Mouse (Mus musculus): ENCODE measurements at regions not wholly inside any gene's neighbourhood (a gene's known extent, or its start where the extent isn't known, plus 50 kb on each side); places are given as distances from the start of the nearest gene placed in this dataset.

DNA sequence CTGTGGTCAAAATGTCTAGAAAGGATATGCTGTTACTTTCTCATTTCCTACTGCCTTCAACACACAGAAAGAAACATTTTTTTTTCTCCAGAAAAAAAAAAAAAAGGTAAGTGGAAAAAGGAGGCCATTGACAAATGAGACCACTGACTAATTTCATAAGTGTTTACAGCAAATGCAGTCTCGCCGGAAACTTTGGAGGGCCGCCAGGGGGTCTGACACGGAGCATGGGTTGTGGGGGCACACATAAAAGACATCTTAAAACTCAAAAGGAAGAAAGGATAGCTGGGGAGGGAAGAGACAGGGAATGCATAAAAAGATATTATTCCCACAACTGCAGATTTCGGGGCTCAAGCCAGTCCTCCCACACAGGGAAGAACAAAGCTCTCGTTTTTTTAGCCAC lies 109.3 kb downstream of the Tex36 start:
- H3K27ac ChIP-seq: peak overlapping the region; percentile 75
- no peak overlapping the region for H3K4me3 ChIP-seq
- no peak for ATAC-seq (ENCODE audit: insufficient number of reproducible peaks, insufficient read depth, low FRiP score, low TSS enrichment, low read depth)
- H3K4me2 ChIP-seq: no peak overlapping the region
- H3K36me3 ChIP-seq: no peaks in the 10 kb centered on the region
- peaks cover 17% of the 10 kb centered on the region; the same call in 1 of the 2 replicates for H3K27me3 ChIP-seq
- no peak overlapping the region for H3K9ac ChIP-seq
- no peaks in the 10 kb centered on the region for H3K9me3 ChIP-seq
- WGBS: 25% methylated on average over 6 of the region's 6 CpGs
- peaks cover 68% of the 10 kb centered on the region for H3K4me1 ChIP-seq

DNA sequence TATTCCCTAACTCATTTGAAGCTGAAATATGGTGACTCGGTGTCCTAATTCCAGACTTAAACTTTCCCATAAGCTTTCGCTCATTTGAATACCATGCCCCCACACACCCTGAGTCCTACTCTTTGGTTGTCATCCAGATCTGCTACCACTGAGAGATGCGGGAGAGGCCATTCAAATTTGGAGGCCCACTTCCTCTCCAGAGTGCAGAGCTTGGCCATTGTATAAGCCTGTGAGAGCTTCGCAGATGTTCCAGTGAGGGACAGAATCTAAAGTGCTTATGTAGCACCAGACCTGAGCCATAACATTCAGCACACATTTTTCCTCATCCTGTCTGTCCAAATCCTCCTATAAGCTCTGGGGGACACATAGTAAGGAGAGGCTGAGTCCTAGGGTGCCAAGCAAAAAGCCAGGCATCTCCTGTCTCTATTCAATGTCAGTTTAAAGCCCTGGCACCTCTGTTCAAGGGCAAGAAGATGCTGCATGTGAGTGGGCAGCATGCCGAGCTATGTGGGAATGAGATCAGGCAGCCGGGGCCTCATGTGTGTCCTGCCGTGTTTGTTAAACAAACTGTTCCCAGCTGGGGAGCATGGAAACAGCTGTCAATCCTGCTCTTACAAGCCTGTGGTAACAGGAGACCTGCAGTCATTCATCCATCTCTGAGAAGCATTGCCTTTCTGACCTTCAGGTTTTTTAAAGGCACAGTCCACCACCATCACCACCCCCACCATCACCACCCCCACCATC lies 113.9 kb downstream of the Tex36 start:
- Histone ChIP-seq H3K9ac (no peak overlapping the region), H3K9me3 (no peaks in the 10 kb centered on the region), H3K27ac (peak overlapping the region; percentile 35; the same call in 1 of the 2 replicates), H3K4me2 (no peak overlapping the region), H3K27me3 (peaks cover 17% of the 10 kb centered on the region; the same call in 1 of the 2 replicates), H3K36me3 (no peaks in the 10 kb centered on the region), H3K4me1 (peaks cover 42% of the 10 kb centered on the region), H3K4me3 (no peak overlapping the region)
- no peak for ATAC-seq (ENCODE audit: insufficient number of reproducible peaks, insufficient read depth, low FRiP score, low TSS enrichment, low read depth)
- 42% methylated on average over 7 of the region's 7 CpGs for WGBS

DNA sequence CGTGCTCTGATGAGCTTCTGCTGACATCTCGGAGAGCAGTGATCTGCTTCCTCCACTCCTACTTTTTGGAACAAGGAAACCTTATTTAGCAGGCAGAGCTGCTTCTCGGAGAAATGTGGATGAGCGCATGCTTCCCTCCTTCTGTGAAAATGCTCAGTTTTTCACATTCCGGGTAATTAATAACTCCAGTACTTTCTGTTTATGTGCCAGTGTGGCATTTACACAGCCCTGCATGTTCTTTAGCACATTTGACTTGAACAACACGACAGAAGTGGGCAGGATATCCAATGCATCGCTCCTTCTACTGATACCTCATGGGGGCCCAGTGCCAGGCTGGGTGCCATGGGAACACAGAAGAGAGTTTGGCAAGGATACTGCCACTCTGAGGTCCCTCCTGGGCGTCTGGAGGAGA lies 117.5 kb downstream of the Tex36 start:
- Histone ChIP-seq H3K27ac (no peak overlapping the region), H3K36me3 (no peaks in the 10 kb centered on the region), H3K27me3 (peaks cover 4% of the 10 kb centered on the region; the same call in 1 of the 2 replicates), H3K9ac (no peak overlapping the region), H3K4me2 (no peak overlapping the region), H3K4me3 (no peak overlapping the region), H3K9me3 (no peaks in the 10 kb centered on the region), H3K4me1 (peaks cover 31% of the 10 kb centered on the region)
- ATAC-seq (ENCODE audit: insufficient number of reproducible peaks, insufficient read depth, low FRiP score, low TSS enrichment, low read depth): no peak
- 77% methylated on average over 8 of the region's 8 CpGs for WGBS

DNA sequence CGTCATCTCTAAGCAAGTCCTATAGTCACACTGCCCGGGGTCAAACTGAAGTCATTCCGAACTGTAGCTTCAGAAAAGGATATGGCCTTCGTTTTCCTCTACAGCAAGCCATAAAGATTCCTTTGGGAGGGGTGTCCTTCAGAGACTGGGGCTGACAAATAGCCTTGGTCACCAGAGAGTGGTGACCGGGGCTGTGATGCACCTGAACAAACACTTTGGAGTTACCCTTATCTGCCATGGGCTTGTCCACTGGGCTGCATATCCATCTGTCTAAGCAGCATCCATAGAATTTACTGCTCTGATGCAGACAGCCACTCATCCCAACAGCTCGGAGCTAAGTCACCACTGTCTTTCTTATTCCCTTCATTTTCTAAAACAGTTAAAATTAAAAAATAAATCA lies 120.4 kb downstream of the Tex36 start:
- Histone ChIP-seq H3K36me3 (no peaks in the 10 kb centered on the region), H3K27ac (no peak overlapping the region), H3K4me3 (no peak overlapping the region), H3K9me3 (0 out of 2 replicates have a peak, but pooled peaks cover 3% of the 10 kb centered on the region), H3K4me1 (peaks cover 22% of the 10 kb centered on the region), H3K27me3 (peaks cover 4% of the 10 kb centered on the region; the same call in 1 of the 2 replicates), H3K4me2 (no peak overlapping the region), H3K9ac (no peak overlapping the region)
- ATAC-seq (ENCODE audit: insufficient number of reproducible peaks, insufficient read depth, low FRiP score, low TSS enrichment, low read depth): no peak
- 73% methylated on average over 6 of the region's 6 CpGs for WGBS

DNA sequence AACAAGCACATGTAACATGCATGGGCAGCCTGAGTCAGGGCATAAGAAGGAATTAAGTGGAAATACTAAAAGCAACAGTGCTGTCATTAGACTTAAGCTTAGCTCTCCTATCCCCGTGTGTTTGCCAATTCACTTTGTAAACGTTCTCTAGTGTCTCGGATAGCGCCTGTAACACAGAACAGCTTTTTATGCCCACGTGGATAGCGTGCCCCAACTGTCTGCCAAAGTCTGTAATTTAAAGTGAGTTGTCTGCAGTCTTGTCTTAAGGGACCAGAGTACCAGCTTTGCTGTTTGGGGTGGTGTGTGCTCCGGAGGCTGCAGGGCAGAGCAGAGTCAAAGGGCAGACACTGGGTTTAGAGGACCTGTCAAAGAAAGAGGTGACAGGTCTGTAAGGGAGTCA lies 122.3 kb downstream of the Tex36 start:
- Histone ChIP-seq H3K9me3 (0 out of 2 replicates have a peak, but pooled peaks cover 3% of the 10 kb centered on the region), H3K27ac (no peak overlapping the region), H3K9ac (0 out of 2 replicates have a peak overlapping the region, but pooled peaks have one; percentile 0), H3K4me2 (no peak overlapping the region), H3K36me3 (no peaks in the 10 kb centered on the region), H3K27me3 (peaks cover 4% of the 10 kb centered on the region; the same call in 1 of the 2 replicates), H3K4me3 (no peak overlapping the region), H3K4me1 (peaks cover 22% of the 10 kb centered on the region)
- ATAC-seq (ENCODE audit: insufficient number of reproducible peaks, insufficient read depth, low FRiP score, low TSS enrichment, low read depth): no peak
- WGBS: 26% methylated on average over 7 of the region's 7 CpGs

DNA sequence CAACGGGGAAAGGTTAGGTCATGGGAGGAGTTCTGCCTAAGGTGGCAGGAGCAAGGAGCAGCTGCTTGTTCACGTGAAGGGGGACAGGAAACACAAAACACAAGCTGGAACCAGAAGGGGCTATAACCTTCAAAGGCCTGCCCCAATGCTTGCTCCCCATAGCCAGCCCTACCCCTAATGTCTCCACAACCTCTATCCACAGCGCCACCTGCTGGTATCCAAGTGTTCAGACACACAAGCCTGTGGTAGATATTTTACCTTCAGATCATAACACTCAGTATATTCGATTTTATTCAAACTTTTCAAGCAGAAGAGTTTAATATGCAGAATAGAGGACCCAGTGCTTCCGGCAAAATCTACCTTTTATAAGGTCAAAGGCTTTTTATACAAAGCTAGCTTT lies 124.0 kb downstream of the Tex36 start:
- WGBS: 78% methylated on average over 5 of the region's 5 CpGs

DNA sequence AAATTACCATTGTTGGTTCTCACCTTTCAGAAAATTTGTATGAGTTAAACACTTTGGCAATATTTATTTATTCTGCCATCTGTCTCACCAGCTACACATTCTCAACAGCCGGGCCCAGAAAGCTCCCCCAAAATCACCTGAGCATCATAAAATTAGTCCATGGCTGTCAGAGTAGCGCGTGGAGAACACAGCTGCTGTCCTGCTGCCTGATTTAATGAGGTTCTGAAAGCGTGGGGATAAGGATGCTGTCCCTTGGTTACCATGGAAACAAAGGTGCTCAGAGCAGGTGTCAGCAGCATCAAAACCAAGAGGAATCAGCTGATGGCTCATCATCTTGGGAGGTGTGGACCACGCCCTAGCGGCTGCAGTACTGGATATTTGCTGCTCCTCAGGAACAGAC lies 124.7 kb downstream of the Tex36 start:
- H3K36me3 ChIP-seq: no peaks in the 10 kb centered on the region
- no peak overlapping the region for H3K4me3 ChIP-seq
- ATAC-seq (ENCODE audit: insufficient number of reproducible peaks, insufficient read depth, low FRiP score, low TSS enrichment, low read depth): no peak
- no peak overlapping the region for H3K9ac ChIP-seq
- WGBS: 92% methylated on average over 6 of the region's 6 CpGs
- no peaks in the 10 kb centered on the region for H3K27me3 ChIP-seq
- peaks cover 12% of the 10 kb centered on the region for H3K4me1 ChIP-seq
- H3K4me2 ChIP-seq: no peak overlapping the region
- H3K27ac ChIP-seq: no peak overlapping the region
- H3K9me3 ChIP-seq: 0 out of 2 replicates have a peak, but pooled peaks cover 3% of the 10 kb centered on the region

More for the DNA sequence above, 124.0 kb downstream of the Tex36 start:
- no peak for ATAC-seq (ENCODE audit: insufficient number of reproducible peaks, insufficient read depth, low FRiP score, low TSS enrichment, low read depth)
- H3K27ac ChIP-seq: no peak overlapping the region
- H3K9me3 ChIP-seq: 0 out of 2 replicates have a peak, but pooled peaks cover 3% of the 10 kb centered on the region
- peaks cover 4% of the 10 kb centered on the region; the same call in 1 of the 2 replicates for H3K27me3 ChIP-seq
- H3K36me3 ChIP-seq: no peaks in the 10 kb centered on the region
- H3K9ac ChIP-seq: no peak overlapping the region
- H3K4me2 ChIP-seq: no peak overlapping the region
- no peak overlapping the region for H3K4me3 ChIP-seq
- peaks cover 16% of the 10 kb centered on the region for H3K4me1 ChIP-seq

DNA sequence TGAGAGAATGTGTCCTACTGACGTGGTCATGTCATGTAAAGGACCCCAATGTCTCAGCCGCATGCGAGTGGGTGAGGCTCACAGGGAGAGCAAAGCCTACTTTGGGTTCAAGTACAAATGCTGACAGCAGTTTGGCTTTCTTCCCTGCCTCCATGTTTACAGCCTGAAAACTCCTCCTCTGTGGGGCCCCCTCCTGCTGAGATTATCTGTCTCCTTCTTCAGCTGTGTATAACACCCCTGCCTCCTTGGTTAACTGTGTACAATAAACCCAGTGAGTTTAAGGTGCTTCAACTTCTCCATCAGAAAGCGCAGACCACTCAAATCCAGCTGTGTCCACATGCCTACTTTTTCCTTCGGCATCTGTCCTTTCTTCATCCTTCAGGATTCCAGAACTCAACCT lies 130.3 kb downstream of the Tex36 start:
- Histone ChIP-seq H3K36me3 (no peaks in the 10 kb centered on the region), H3K4me1 (peaks cover 22% of the 10 kb centered on the region), H3K9me3 (no peaks in the 10 kb centered on the region), H3K27ac (no peak overlapping the region), H3K4me2 (no peak overlapping the region), H3K4me3 (no peak overlapping the region), H3K27me3 (no peaks in the 10 kb centered on the region), H3K9ac (no peak overlapping the region)
- ATAC-seq (ENCODE audit: insufficient number of reproducible peaks, insufficient read depth, low FRiP score, low TSS enrichment, low read depth): no peak
- 80% methylated on average over 5 of the region's 5 CpGs for WGBS

DNA sequence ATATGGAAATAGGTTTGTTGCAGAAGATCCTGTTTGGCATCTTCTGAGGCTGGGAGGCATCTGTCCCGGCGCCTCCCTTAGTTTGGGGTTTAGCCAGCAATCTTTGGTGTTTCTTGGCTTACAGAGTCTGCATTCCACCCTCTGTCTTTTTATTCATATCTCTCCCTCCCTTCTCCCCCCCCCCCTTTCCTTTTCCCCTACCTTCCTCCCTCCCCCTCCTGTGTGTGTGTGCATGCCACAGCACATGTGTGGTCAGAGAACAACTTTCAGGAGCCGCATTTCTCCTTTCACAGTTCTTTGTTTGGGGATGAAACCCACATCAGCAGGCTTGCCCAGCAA lies 131.4 kb downstream of the Tex36 start:
- no peak for ATAC-seq (ENCODE audit: insufficient number of reproducible peaks, insufficient read depth, low FRiP score, low TSS enrichment, low read depth)
- no peaks in the 10 kb centered on the region for H3K27me3 ChIP-seq
- no peak overlapping the region for H3K4me2 ChIP-seq
- peak overlapping the region; percentile 22; the same call in 1 of the 2 replicates for H3K27ac ChIP-seq
- no peaks in the 10 kb centered on the region for H3K9me3 ChIP-seq
- H3K36me3 ChIP-seq: no peaks in the 10 kb centered on the region
- H3K9ac ChIP-seq: no peak overlapping the region
- H3K4me1 ChIP-seq: peaks cover 22% of the 10 kb centered on the region
- WGBS: 56% methylated on average over 3 of the region's 3 CpGs
- H3K4me3 ChIP-seq: no peak overlapping the region

DNA sequence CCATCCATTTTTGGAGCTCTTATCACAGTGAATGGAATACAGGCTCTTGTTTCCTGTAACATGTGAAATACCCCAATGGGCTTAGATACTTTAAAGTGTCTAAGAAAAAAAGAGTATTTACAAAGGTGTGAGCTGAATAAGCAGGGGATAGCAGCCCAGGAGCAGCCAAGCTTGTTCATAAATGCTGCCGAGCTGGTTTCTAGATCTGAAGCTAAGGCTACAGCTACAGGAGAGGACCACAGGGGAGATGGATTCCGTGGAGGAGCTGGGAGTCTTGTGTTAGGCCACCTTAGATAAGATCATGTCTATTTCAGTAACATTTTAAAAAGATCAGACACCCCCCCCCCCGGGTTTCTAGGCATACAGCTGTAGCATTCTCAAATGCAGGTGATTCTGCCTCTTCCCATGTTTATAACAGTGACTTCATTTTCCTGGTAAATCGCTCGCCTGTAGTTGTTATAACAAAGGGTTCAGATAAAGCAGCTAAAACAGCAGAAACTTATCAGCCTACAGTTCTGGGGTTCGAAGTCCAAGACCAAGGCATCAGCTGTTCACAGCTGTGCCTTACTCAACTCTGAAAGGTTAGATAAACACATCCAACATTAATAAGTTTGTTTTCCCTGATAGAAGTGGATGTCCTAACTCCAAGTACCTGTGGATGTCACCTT lies 131.9 kb downstream of the Tex36 start:
- peaks cover 22% of the 10 kb centered on the region for H3K4me1 ChIP-seq
- no peaks in the 10 kb centered on the region for H3K36me3 ChIP-seq
- no peak overlapping the region for H3K4me2 ChIP-seq
- 67% methylated on average over 6 of the region's 6 CpGs for WGBS
- ATAC-seq (ENCODE audit: insufficient number of reproducible peaks, insufficient read depth, low FRiP score, low TSS enrichment, low read depth): no peak
- H3K27ac ChIP-seq: 0 out of 2 replicates have a peak overlapping the region, but pooled peaks have one; percentile 22
- H3K4me3 ChIP-seq: no peak overlapping the region
- no peaks in the 10 kb centered on the region for H3K9me3 ChIP-seq
- no peaks in the 10 kb centered on the region for H3K27me3 ChIP-seq
- no peak overlapping the region for H3K9ac ChIP-seq

DNA sequence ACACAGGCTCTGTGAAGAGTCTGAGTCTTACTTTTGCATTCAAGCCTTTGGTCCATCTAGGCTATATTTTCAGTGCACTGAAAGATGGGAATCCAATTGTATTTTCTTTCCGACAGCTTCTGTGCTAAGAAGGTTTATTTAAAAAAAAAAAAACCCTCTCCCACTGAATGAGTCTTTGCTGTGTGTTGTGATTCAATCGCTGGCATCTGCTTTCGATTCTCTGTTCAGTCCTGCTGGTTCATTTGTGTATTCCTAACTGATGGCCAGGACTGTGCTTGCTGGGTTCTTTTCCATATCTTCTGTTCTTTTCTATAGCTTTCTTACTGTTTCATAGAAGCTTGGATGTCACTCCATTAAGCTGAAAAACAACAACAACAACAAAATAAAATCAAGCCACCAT lies 132.9 kb downstream of the Tex36 start:
- peaks cover 22% of the 10 kb centered on the region for H3K4me1 ChIP-seq
- ATAC-seq (ENCODE audit: insufficient number of reproducible peaks, insufficient read depth, low FRiP score, low TSS enrichment, low read depth): no peak
- no peak overlapping the region for H3K27ac ChIP-seq
- WGBS: 22% methylated on average over 3 of the region's 3 CpGs
- no peak overlapping the region for H3K4me3 ChIP-seq
- no peaks in the 10 kb centered on the region for H3K36me3 ChIP-seq
- no peak overlapping the region for H3K9ac ChIP-seq
- H3K4me2 ChIP-seq: no peak overlapping the region
- no peaks in the 10 kb centered on the region for H3K27me3 ChIP-seq
- H3K9me3 ChIP-seq: no peaks in the 10 kb centered on the region

DNA sequence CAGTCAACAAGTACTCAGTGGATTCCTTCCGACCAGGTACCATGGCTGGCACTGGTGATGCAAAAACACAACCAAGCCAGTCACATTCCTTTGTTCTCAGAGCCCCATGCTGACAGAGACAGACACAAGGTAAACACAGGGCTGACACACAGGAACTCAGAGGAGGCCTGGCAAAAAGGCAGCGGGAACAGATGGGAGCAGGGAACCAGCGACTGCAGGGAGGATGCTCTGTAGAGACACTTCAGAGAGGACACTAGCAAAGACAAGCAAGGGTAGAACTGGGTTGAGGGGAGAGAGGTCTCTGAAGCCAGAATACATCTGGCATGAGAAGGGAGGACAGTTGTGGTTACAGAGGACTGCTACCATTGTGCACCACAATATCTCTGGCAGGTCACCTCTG lies 133.6 kb downstream of the Tex36 start:
- Histone ChIP-seq H3K4me2 (no peak overlapping the region), H3K9me3 (no peaks in the 10 kb centered on the region), H3K4me3 (no peak overlapping the region), H3K36me3 (no peaks in the 10 kb centered on the region), H3K27me3 (no peaks in the 10 kb centered on the region), H3K27ac (no peak overlapping the region), H3K9ac (no peak overlapping the region), H3K4me1 (peaks cover 22% of the 10 kb centered on the region)
- WGBS: 43% methylated on average over 3 of the region's 3 CpGs
- ATAC-seq (ENCODE audit: insufficient number of reproducible peaks, insufficient read depth, low FRiP score, low TSS enrichment, low read depth): no peak

Measured in embryonic facial prominence, embryonic 13.5 days (tissue).